Mouse (Mus musculus): ENCODE data around the gene Acoxl. TPM values are rescaled to one million over a fixed set of nuclear protein-coding genes. Genes with fewer than 3 reads are reported as not detected.

Acoxl gene
- not detected in 2 replicates for polyA plus RNA-seq (2016; fragmentation: Nextera tagmentation; extraction: Ambion mirVana)

DNA sequence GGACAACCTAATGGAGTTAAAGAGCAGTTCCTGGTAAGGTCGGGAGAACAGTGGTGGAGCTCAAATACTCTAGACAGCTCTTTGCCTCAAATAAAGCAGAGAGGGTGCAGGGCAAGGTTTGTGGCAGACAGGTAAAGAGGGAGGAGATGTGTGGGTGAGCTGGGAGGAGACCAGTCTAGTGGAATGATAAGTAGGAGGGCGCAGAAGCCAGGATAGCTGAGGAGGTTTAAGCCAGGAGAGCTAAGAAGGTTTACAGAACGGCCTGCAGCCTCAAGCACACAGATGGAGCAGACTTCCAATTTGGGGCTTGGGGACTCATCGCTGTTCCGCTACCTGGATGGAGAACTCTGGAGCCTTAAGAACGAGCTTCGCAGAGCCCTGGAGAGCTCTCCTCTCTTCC, at the start of gene Acoxl:
Gene Acoxl, plus strand, starts transcription at position 301 of the 400 bp plus-strand sequence.
- Histone ChIP-seq H3K4me3 (no peak within 1 kb of the TSS), H3K27me3 (peaks cover 37% of the 10 kb centered on the region), H3K4me2 (replicated peaks) (no peak within 1 kb of the TSS), H3K9ac (replicated peaks) (no peak within 1 kb of the TSS), H3K4me1 (peaks cover 7% of the 10 kb centered on the region; the same call in 1 of the 2 replicates), H3K36me3 (no peaks in the 10 kb centered on the region), H3K27ac (replicated peaks) (no peak within 1 kb of the TSS), H3K9me3 (no peaks in the 10 kb centered on the region)
- WGBS = 82% methylated on average over 7 of the region's 7 CpGs
- ATAC-seq (ENCODE audit: low FRiP score, low read depth) = no peak

DNA sequence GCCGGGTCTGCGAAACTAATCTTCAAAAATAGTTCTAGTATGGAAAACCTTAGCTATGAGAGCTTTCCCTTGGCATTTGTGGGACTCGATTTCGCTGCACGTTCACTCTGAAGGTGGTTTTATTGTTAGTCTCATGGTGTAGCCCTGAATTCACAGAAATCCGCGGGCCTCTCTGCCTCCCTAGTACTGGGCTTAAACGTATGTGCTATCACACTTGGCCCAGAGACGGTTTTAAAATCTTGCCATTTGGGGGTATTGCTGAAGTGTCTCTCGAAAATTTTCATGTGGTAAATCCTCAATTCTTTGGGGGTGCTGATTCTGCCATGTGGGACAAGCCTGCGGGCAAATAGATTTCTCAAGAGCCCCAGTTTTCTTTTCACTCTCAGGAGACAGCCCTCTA, 49.5 kb upstream of the Acoxl start:
- Histone ChIP-seq H3K4me3 (peak overlapping the region; percentile 72), H3K9me3 (no peaks in the 10 kb centered on the region), H3K27me3 (no peaks in the 10 kb centered on the region), H3K36me3 (no peaks in the 10 kb centered on the region), H3K4me2 (replicated peaks) (peak overlapping the region; percentile 74), H3K4me1 (peaks cover 29% of the 10 kb centered on the region), H3K9ac (replicated peaks) (peak overlapping the region; percentile 72), H3K27ac (replicated peaks) (peak overlapping the region; percentile 26; the same call in 1 of the 2 replicates)
- ATAC-seq (ENCODE audit: low FRiP score, low read depth) = 0 out of 2 replicates have a peak, but pooled peaks have one; percentile 32
- WGBS = 6% methylated on average over 11 of the region's 11 CpGs

DNA sequence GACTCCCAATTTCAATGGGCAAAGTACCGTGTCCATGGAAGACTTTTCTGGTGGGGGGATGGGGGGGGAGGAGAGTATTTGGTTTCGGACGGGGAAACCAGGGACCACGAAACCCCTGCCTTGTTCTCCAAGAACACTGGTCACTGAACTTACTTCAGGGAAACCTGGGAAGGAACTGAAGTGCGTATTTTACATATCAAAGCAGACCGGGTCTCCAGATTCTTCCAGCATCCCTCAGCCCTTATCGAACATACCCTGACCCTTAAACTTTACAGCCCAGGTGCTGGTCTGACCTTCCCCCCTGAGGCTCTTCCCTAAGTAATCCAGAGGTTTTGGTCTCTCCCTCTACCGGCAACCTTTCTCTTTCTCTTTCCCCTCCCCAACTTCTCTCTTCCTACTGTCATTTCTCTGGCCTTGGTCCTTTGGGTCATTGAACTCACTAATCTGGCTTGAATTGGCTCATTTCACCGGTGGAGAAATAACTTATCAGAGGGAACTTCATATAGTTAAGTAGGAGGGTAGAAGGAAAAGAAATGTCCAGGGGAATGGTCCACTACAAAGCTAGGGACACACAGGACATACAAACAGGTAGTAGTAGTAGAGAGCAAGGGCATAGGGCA, 48.9 kb upstream of the Acoxl start:
- Histone ChIP-seq H3K27ac (replicated peaks) (no peak overlapping the region), H3K4me3 (peak overlapping the region; percentile 72), H3K4me2 (replicated peaks) (peak overlapping the region; percentile 74), H3K9me3 (no peaks in the 10 kb centered on the region), H3K4me1 (peaks cover 29% of the 10 kb centered on the region), H3K36me3 (no peaks in the 10 kb centered on the region), H3K27me3 (no peaks in the 10 kb centered on the region), H3K9ac (replicated peaks) (peak overlapping the region; percentile 72; the same call in 1 of the 2 replicates)
- ATAC-seq (ENCODE audit: low FRiP score, low read depth) = no peak
- WGBS = 23% methylated on average over 9 of the region's 9 CpGs

DNA sequence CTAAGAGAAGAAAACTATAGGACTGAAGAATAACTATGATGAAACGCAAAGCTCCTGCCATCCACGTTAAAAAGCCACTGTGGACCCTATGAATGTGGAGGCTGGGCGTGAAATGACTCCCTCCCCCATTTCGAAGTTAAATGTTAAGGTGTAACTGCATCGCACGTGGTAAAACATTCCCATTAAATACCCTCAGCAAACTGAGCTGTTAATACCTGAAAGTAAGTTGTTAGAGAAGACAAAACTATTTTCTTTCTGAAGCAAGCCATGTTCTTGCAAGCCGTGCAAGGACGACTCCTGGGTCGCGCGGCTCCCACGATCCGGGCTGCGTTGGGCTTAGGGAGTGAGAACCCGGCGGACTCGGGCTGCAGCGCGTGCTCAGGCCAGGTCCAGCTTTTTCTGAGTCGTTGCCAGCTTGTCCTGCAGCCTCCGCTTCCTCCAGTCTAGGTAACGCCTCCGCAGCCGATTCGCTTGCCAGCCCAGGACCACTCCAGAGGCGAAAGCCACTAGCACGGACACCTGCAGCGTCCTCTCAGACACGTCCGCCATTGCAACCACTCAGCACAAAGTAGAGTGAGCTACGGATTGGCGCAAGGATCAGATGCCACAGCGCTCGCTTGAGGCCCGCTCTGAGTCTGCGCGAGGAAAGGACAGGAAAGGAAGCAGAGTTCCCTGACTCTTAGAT, 46.6 kb upstream of the Acoxl start, which contains the start of gene Mtln:
Gene Mtln, minus strand, starts transcription at position 570 of the 685 bp plus-strand sequence.
- Histone ChIP-seq H3K9ac (replicated peaks) (peak within 1 kb of the TSS; percentile 80), H3K9me3 (no peaks in the 10 kb centered on the region), H3K27ac (replicated peaks) (peak within 1 kb of the TSS; percentile 85), H3K27me3 (no peaks in the 10 kb centered on the region), H3K36me3 (no peaks in the 10 kb centered on the region), H3K4me3 (peak within 1 kb of the TSS; percentile 77), H3K4me1 (peaks cover 29% of the 10 kb centered on the region), H3K4me2 (replicated peaks) (peak within 1 kb of the TSS; percentile 64)
- 1% methylated on average over 37 of the region's 37 CpGs for WGBS
- peak; percentile 93 for ATAC-seq (ENCODE audit: low FRiP score, low read depth)

DNA sequence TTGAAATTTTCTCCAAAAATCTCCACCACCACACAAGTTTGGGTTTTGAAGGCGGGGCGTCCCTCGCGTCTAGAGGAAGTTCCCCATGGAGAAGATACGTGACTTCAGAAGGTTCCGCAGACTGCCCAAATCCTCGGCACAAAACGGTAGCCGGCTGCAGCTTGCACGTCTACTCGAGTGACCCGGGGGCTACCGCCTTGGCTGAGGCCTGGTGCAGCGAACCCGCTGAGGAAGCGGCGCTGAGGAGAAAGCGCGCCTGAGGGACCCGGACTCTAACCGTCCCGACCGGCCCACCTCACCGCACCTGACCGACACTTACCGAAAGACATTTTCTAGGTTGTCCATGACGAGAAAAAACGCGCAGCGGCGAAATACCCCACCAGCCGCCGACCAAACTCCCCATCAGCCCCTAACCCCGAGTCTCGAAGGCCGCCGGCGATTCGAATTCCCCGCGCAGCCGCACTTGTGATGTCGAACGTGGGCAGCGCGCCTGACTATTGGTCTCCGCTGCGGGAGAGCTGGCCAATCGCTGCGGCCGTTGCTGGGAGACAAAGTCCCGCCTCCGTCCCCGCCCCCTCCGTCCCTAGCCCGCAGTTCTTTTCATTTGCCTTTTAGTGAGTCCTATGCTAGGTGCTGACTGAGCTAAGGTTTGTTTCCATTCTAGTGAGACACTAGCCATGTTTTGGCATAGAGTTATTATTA, 7.1 kb upstream of the Acoxl start, which contains the start of gene Bub1:
Gene Bub1, minus strand, starts transcription at position 465 of the 702 bp plus-strand sequence.
- Histone ChIP-seq H3K27ac (replicated peaks) (no peak within 1 kb of the TSS), H3K9ac (replicated peaks) (peak within 1 kb of the TSS; percentile 62)

DNA sequence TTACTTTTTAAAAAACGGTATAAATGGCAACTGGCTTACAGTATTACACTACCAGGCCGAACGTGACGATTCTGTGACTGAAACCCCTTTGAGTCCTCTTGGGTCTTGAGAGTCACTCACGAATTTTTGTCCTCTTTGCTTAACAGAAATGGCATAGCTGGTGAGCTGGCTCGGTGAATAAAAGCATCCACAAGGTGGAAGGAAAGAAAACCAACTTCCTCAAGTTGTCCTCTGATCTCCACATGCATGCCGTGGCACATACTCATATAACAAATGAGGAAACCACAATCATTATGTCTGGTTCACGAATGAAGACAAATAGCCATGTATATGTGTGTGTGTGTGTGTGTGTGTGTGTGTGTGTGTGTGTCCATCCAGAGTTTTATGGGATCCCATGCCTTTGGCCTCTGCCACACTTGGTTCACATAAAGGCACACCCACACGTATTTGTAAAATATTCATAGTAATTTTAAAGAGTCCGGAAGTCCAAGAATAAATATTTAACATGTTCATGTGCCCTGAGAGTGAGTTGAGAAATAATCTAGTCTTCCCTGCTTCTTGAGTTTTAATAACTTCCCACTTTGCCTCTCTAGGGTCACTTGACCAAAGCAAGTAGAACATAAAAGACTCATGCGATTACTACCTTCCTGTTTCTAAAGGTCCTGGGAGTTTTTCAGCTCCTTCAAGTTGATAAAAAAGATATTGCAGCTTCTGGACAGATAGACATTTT, 6.4 kb upstream of the Acoxl start:
- Histone ChIP-seq H3K36me3 (peaks cover under 1% of the 10 kb centered on the region; the same call in 1 of the 2 replicates), H3K9ac (replicated peaks) (peak overlapping the region; percentile 31; the same call in 1 of the 2 replicates), H3K4me3 (peak overlapping the region; percentile 69), H3K9me3 (no peaks in the 10 kb centered on the region), H3K4me2 (replicated peaks) (peak overlapping the region; percentile 79), H3K27ac (replicated peaks) (no peak overlapping the region), H3K27me3 (peaks cover 9% of the 10 kb centered on the region; the same call in 1 of the 2 replicates), H3K4me1 (peaks cover 15% of the 10 kb centered on the region)
- ATAC-seq (ENCODE audit: low FRiP score, low read depth) = no peak; the same call in 1 of the 2 replicates
- WGBS = 42% methylated on average over 11 of the region's 11 CpGs

More for the DNA sequence above, 7.1 kb upstream of the Acoxl start, which contains the start of gene Bub1:
- Histone ChIP-seq H3K4me2 (replicated peaks) (peak within 1 kb of the TSS; percentile 79), H3K36me3 (peaks cover 5% of the 10 kb centered on the region; the same call in 1 of the 2 replicates), H3K9me3 (no peaks in the 10 kb centered on the region), H3K27me3 (peaks cover 9% of the 10 kb centered on the region; the same call in 1 of the 2 replicates), H3K4me1 (peaks cover 15% of the 10 kb centered on the region), H3K4me3 (peak within 1 kb of the TSS; percentile 69)
- WGBS = under 1% methylated on average over 49 of the region's 56 CpGs
- ATAC-seq (ENCODE audit: low FRiP score, low read depth) = peak; percentile 98

DNA sequence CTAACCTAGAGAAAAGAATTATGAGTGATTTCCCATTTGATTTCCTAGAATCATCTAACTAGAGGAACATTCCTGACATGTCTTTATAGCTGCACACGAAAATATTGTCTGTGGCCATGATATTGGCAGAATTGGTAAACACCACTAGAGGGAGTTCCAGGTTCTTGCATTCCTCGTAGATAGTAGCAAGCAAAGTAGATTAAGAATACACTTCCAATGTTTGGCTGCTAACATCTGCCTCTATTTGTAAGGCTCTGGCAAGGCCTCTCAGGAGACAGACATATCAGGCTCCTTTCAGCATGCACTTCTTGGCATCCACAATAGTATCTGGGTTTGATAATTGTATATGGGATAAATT, 5.9 kb upstream of the Acoxl start:
- ATAC-seq (ENCODE audit: low FRiP score, low read depth) = no peak
- H3K27me3 ChIP-seq = peaks cover 9% of the 10 kb centered on the region; the same call in 1 of the 2 replicates
- no peaks in the 10 kb centered on the region for H3K36me3 ChIP-seq
- peaks cover 15% of the 10 kb centered on the region for H3K4me1 ChIP-seq
- no peak overlapping the region for H3K27ac ChIP-seq (replicated peaks)
- no peak overlapping the region for H3K4me3 ChIP-seq
- H3K4me2 ChIP-seq (replicated peaks) = no peak overlapping the region
- WGBS = 23% methylated on average over 2 of the region's 2 CpGs
- no peaks in the 10 kb centered on the region for H3K9me3 ChIP-seq
- no peak overlapping the region for H3K9ac ChIP-seq (replicated peaks)

DNA sequence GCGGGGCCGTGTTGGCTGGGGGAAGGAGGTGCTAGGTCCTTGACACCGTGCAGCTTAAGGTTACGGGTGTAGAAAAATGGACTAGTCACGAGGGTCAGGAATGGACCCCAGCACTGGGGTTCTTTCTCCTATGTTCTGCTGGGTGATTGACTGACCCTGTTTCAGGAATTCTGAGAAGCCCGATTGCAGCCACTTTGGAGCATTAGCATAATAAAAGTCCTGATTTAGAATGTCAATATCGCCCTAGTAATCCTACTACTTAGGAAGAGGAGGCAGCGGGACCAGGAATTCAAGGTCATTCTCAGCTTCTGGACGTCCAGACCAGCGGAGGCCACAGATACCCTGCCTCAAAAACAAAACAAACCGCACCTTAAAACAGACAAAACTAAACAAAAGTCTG, 749 bp downstream of the Acoxl start:
- no peaks in the 10 kb centered on the region for H3K36me3 ChIP-seq
- no peak overlapping the region for H3K9ac ChIP-seq (replicated peaks)
- peaks cover 7% of the 10 kb centered on the region; the same call in 1 of the 2 replicates for H3K4me1 ChIP-seq
- H3K9me3 ChIP-seq = no peaks in the 10 kb centered on the region
- H3K4me2 ChIP-seq (replicated peaks) = no peak overlapping the region
- 9% methylated on average over 11 of the region's 11 CpGs for WGBS
- H3K27ac ChIP-seq (replicated peaks) = no peak overlapping the region
- peaks cover 31% of the 10 kb centered on the region for H3K27me3 ChIP-seq
- H3K4me3 ChIP-seq = no peak overlapping the region
- no peak for ATAC-seq (ENCODE audit: low FRiP score, low read depth)

DNA sequence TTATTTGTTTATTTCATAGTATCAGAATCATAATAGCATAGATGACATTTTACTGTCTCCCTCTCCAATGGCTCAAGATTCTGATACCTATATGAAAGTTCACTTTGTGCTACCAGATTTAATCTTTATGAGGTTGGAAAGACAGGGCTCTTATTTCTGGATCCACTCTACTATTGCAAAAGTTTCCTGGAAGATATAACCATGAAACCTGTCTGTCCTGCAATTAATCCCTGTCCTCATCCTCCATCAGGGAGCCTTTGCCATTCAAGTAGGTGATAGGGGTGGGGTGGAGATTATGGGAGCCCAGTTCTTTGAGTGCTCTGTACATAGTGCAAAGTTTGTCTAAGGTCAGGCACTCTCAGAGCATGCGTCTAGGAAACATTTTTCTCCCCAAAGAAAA, 2.7 kb downstream of the Acoxl start:
- H3K36me3 ChIP-seq = no peaks in the 10 kb centered on the region
- no peak overlapping the region for H3K9ac ChIP-seq (replicated peaks)
- ATAC-seq (ENCODE audit: low FRiP score, low read depth) = no peak
- no peak overlapping the region for H3K4me3 ChIP-seq
- H3K9me3 ChIP-seq = no peaks in the 10 kb centered on the region
- peaks cover 28% of the 10 kb centered on the region for H3K27me3 ChIP-seq
- WGBS = 66% methylated on average over 1 of the region's 1 CpGs
- no peak overlapping the region for H3K27ac ChIP-seq (replicated peaks)
- H3K4me2 ChIP-seq (replicated peaks) = no peak overlapping the region
- H3K4me1 ChIP-seq = peaks cover 7% of the 10 kb centered on the region; the same call in 1 of the 2 replicates

DNA sequence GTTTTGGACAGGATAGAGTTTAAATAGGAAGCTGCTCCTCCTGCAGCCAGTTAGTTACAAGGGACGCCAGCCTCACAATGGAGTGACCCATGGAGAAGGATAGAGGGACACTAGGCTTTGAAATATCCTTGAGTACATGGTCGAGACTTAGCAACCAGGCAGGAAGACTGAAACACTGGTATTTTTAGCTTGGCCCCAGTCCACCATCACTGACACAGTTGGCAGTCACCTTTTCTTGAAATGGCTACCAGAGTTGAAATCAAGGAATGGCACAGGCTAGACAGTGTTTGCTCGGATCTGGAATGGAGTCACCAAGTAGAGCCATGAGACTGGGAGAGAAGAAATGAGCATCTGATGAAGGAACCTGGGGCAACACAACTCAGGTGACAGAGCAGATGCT, 3.7 kb downstream of the Acoxl start:
- WGBS = 79% methylated on average over 3 of the region's 3 CpGs
- H3K9me3 ChIP-seq = no peaks in the 10 kb centered on the region
- H3K4me2 ChIP-seq (replicated peaks) = no peak overlapping the region
- peaks cover 7% of the 10 kb centered on the region; the same call in 1 of the 2 replicates for H3K4me1 ChIP-seq
- peaks cover 28% of the 10 kb centered on the region for H3K27me3 ChIP-seq
- H3K27ac ChIP-seq (replicated peaks) = no peak overlapping the region
- no peak overlapping the region for H3K9ac ChIP-seq (replicated peaks)
- H3K4me3 ChIP-seq = no peak overlapping the region
- H3K36me3 ChIP-seq = no peaks in the 10 kb centered on the region
- no peak for ATAC-seq (ENCODE audit: low FRiP score, low read depth)

DNA sequence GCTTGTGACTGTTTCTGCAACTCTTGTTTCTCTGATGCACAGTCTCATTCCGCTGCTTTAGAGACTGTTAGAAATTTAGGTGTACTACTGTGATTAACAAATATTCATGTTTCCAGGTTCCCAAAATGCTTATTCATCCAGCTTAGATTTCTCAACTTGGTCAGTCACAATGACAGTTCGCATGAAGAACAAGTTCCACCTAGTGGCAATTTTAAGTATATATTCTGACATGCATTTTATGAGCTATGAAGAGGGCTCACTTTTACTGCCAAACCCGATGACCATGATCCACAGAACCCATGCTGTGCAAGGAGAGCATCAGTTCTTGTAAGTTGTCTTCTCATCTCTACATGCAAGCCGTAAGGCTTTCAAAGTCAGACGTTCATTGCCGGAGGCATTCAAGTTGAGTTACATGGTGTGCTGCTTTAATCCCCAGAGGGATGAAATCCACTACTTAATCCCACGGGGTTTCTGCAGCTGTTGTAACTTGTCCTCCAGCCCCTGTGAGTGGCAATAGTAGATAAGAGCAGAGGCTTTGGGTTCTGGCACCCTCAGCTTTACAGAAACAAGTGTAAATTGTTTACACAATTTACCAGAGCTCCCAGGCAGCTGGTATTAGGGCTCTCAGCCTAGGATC, 6.8 kb downstream of the Acoxl start:
- ATAC-seq (ENCODE audit: low FRiP score, low read depth) = no peak
- H3K9me3 ChIP-seq = no peaks in the 10 kb centered on the region
- H3K36me3 ChIP-seq = no peaks in the 10 kb centered on the region
- H3K4me1 ChIP-seq = no peaks in the 10 kb centered on the region
- 50% methylated on average over 7 of the region's 7 CpGs for WGBS
- peaks cover 6% of the 10 kb centered on the region; the same call in 1 of the 2 replicates for H3K27me3 ChIP-seq
- no peak overlapping the region for H3K4me2 ChIP-seq (replicated peaks)
- H3K9ac ChIP-seq (replicated peaks) = no peak overlapping the region
- H3K27ac ChIP-seq (replicated peaks) = no peak overlapping the region
- H3K4me3 ChIP-seq = no peak overlapping the region

Data from midbrain, embryonic 12.5 days (tissue).